Mouse (Mus musculus) cortical plate, adult 2 months (tissue): ENCODE results near the gene Qpct.

Experiments used
- CTCF ChIP-seq: fragments of 200-500 bp; IDR thresholded peaks from 2 replicates; pipeline ENCODE4 v1.5.1; 2011; ENCODE audit warnings: mild to moderate bottlenecking, control low read depth, low read length; ENCODE audit not compliant: insufficient read depth; ENCODE audit errors: extremely low read depth
- POLR2A ChIP-seq: fragments of 200-500 bp; IDR thresholded peaks from 2 replicates; pipeline ENCODE4 v1.6.1; 2011; ENCODE audit warnings: mild to moderate bottlenecking, low read length, control low read depth; ENCODE audit not compliant: insufficient read depth; ENCODE audit errors: extremely low read depth

GRCm38 (mm10) chr17:79019726-79020207 lies 31.9 kb upstream of the Qpct start:
- TF ChIP-seq CTCF = no peak
- no peak for TF ChIP-seq POLR2A
